Mouse (Mus musculus): Measurements from ENCODE around the gene Sirt4.

Sirt4 gene

DNA sequence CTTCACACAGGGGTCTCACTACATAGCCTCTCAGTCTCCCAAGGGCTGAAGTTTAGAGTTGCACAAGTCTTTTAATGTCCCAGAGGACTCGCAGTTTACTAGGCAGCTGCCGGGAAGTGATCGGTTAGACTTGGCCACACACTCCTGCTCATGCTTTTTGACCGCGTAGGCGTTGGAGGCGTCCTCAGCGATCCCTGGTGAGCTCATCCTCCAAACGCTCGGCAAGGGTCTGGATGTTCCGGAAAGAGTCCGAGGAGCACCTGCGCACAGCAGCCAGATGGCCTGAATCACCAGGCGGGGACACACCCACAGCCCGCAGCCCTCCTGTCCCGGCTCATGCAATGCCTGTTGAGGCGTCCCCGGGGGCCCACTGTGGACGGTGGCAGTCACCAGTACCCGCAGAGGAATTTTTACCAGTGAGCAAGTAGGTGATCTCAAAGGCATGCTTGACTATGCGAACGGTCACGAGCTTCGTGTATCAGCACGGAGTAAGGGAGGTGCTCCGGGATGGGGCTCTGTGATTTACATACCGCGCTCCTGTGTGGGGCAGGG is 7.3 kb upstream of the Sirt4 start:
- peak; percentile 60 for DNase-seq (ENCODE audit: low spot score)

DNA sequence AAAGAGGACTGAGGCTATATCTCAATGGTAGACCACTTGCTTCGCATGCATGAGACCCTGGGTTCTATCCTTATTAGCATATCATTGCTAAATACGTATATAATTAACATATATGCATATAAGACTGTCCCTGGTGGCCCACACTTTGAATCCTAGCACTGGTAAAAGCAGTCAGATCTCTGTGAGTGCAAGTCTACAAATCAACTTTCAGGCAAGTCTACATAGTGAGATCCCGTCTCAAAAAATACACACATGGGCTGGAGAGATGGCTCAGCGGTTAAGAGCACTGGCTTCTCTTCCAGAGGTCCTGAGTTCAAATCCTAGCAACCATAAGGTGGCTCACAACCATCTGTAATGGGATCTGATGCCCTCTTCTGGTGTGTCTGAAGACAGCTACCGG is 6.6 kb upstream of the Sirt4 start:
- no peak for DNase-seq (ENCODE audit: low spot score)

DNA sequence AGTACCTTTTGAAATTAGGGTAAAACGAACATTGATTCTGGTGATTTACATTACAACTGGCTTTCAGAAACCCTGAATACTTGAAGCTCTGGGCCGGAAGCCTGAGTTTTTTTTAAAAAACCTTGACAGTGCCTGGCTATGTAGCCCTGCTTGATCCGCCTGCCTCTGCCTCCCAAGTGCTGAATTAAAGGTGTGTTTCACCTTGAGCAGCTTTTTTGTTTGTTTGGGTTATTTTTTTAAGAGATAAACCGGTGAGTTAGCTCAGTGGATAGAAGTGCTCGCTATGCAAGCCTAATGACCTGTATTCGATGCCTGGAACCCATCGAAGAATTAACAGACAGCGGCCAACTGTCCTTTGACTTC is 6.1 kb upstream of the Sirt4 start:
- no peak for DNase-seq (ENCODE audit: low spot score)

DNA sequence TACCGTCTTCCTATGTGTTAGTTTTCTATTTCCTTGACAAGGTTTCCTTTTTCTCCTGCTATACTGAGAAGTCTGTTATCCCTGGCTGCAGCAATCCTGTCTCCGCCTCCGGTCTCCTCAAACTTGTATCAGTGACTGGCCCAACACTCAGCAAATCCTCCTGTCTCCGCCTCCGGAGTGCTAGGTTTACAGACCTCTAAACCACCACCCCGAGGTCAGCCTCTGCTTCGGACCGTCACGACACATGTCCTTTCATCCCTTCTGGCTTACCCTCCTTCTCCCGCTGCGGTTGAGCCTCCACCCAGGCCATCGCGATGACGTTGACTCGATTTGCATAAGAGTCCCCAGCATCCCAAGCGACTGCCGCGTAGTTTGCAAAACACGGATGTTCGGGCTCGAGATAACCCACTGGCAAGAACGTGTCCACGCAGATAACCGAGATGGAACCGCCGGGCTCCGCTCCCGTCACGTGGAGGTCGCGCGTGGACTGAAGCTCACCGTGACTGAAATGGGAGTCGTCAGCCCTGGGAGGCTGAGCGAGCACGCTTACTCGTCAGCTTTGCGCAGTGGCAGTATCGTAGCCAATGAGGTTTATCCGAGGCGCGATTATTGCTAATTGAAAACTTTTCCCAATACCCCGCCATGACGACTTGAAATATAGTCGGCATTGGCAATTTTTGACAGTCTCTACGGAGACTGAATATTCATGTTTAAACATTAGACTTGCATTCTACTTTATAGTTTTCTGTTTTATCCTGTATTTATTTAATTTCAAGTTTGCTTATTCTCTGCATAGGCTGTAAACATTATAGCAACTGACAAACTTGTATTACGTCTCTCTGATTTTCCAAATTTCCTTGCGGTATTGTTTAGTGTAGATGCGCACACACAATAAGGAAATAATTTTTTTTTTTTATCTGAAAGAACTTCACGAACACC is 5.4 kb upstream of the Sirt4 start:
- DNase-seq (ENCODE audit: low spot score): peak; percentile 79

DNA sequence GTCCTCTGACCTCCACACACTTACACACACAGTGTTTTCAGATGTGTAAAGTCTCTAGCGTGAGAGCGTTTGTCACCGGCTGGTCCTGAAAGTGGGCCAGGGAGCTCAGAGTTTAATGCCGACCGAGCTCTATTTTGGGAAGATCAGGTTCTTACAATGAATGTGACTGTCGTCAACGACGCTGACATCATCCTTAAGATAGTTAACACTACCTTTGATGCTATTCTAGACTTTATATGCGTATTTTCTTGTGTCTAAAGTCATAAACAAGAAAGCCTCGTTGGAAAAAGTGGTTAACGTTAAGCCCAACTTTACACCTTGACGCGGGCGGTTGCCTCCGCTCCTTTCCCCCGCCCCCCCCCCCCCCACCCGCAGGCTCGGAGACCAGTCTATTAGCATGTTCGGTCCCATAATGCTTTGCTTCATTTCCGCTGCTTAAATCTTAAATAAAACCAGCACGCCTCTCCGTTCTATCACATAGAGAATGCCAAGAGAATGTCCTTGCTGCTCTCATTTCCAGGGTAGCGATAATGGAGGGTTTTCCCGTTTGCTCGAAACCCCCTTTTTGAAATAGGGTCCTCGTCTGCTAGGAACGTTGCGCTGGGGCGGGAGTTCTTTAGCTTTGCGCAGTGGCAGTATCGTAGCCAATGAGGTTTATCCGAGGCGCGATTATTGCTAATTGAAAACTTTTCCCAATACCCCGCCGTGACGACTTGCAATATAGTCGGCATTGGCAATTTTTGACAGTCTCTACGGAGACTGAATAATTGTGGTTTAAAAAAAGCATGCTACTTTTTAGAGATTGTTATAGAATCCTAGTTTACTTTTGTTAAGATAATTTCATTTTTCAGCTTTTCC is 4.5 kb upstream of the Sirt4 start:
- DNase-seq (ENCODE audit: low spot score): peak; percentile 74

DNA sequence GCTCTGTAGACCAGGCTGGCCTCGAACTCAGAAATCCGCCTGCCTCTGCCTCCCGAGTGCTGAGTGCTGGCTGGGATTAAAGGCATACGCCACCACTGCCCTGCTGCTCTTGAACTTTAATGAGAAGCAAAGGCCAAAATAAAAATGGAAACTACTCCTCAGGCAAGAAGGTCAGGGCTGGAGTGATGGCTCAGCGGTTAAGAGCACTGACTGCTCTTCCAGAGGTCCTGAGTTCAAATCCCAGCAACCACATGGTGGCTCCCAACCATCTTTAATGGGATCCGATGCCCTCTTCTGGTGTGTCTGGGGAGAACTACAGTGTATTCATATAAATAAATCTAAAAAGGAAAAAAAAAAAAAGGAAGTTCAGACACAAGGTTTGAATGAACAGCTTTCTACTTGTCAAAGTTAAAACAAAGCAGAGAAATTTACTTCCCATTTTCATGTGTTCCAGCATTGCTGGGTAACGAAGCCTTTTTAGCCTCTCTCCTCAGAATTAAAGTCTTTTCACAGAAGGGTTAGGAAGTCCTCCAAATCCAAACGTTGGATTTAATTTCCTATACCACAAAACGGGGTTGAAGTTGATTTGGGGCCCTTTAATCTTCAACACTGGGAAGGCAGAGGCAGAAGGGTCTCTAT is 3.5 kb upstream of the Sirt4 start:
- no peak for DNase-seq (ENCODE audit: low spot score)

DNA sequence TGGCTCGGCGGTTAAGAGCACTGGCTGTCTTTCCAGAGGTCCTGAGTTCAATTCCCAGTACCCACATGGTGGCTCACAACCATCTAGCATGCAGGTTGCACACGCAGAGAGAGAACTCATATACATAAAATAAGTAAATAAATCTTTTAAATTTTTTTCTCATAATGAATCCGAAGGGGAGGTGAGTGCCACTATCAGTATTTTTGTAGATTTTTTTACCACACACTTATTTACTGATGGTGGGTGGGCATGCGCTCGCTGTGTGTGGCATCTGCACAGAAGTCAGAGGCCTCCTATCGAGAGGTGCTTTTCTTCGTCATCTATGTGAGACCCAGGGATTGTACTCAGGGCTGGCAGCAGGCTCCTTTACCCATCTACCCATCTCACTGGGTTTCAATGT is 2.8 kb upstream of the Sirt4 start:
- DNase-seq (ENCODE audit: low spot score): no peak

DNA sequence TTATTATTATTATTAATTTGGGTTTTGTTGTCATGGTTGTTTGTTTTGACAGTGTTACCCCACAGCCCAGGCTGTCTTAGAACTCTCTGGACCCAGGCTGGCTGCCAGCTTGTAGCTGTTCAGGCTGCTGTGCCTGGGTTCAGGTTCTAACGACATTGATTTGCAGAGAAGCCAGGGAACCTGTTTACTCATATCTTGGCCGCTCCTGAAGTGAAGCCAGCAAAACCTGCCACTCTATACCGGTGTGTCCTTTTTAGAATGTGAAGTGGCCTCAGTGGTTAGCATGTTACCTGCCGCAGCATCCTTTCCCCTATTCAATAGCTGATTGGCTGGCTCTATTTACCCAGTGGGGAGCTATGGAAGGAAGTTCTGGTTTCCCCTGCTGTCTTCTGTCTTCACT is 2.2 kb upstream of the Sirt4 start:
- DNase-seq (ENCODE audit: low spot score): no peak

DNA sequence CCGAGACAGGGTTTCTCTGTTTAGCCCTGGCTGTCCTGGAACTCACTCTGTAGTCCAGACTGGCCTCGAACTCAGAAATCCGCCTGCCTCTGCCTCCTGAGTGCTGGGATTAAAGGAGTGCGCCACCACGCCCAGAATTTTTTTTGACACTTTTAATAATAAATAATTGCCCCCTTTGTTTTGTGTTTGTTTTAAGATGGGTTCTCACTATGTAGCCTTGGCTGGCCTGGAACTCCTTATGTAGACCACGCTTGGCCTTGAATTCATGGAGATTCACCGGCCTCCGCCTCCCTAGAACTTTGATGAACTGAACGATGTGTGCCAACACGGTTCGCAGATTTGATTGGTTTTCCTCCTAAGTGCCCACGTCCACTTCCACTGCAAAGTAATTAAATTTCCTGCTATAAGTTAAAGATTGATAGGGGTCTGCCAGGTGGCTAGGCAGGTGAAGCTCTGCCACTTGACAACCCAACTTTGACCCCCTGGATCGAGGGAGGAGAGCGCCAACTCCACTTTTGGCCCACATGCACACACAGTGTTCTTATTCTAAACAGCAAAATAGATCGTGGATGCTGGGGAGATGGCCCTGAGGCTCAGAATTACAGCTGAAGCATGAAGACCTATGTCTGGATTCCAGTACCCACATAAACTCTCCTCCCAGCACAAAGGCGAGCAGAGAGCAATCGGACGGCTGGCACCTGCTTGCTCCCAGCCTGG is 1.1 kb upstream of the Sirt4 start:
- DNase-seq (ENCODE audit: low spot score): no peak

DNA sequence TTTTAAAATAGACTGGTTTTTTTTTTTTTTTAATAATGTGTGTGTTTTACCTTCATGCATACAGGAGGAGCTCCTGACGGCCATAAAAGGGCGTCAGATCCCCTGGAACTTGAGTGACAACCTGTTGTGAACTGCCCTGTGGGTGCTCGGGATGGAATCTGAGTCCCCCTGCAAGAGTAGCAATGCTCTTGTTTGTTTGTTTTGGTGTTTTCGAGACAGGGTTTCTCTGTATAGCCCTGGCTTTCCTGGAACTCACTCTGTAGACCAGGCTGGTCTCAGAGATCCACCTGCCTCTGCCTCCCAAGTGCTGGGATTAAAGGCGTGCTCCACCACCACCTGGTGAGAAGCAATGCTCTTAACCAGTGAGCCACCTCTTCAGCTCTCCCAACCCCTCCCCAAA is 471 bp upstream of the Sirt4 start:
- no peak for DNase-seq (ENCODE audit: low spot score)

DNA sequence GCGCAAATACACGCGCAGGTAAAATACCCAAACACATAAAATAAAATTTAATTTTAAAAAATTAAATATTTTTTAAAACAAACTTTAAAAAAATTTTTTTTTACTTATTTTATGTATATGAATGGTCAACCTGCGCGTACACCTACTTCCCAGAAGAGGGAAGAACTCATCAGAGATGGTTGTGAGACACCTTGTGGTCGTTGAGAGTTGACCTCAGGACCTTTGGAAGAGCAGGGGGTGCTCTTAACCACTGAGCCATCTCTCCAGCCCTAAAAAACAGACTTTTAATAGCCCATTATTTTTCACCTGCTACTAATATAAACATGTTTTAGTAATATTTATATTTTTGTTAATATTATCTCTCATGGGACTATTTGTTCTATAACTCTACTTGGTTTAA is 1.1 kb downstream of the Sirt4 start:
- no peak for DNase-seq (ENCODE audit: low spot score)

DNA sequence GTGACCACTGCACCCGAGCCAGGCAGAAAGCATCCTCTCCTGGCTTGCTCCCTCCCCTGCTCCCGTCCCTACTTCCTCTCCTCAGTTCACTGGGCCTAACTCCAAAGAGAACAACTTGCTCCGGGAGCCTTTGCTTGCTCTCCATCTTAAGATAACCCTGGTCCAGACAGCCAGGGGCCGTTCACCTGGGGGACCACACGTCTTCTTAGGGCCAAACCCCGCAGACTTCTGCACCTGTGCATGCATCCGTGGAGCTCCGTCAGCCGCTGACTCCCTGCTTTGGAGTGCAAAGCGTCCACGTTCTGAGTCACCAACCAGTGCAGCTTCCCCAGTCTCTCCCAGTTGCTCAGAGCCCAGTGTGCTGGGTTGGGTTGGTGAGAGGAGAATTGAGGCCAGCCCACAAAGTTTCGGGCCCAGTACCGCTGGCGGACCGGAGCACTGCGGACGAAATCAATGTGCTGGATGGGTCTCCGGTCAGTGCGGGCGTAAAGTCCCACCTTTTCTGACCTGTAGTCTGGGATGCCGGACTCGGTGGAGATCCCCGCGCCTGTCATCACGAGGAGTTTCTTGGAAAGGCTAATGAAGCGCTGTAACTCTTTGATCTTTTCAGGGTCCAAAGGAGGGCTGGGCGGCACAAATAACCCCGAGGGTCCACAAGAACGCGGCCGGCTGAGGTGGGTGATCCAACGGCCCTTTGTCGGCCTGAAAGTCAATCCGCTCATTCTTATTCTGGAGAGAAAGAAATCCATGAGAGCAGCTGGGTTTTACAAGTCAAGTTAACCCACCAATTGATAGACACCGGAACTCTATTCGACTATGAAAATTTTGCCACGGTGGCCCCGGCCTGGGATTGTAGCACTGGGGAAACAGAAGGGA is 1.9 kb downstream of the Sirt4 start:
- DNase-seq (ENCODE audit: low spot score): no peak

DNA sequence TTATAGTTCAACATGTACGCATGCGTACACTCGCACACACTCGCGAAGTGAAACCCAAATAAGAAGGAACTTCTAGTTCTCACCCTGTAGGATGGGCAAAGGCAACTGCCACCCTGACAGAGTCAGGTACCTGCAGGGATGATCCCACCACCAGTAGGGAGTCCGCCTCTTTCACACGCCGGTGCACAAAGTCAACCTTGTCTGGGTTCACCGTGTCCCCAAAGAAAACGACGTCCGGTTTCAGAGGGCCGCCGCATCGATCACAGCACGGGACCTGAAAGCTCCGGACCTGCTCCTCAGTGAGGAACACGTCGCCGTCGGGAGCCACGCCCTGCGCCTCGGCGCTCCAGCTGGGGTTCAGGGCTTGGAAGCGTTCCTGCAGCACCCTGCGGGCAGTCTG is 4.4 kb downstream of the Sirt4 start:
- no peak for DNase-seq (ENCODE audit: low spot score)

DNA sequence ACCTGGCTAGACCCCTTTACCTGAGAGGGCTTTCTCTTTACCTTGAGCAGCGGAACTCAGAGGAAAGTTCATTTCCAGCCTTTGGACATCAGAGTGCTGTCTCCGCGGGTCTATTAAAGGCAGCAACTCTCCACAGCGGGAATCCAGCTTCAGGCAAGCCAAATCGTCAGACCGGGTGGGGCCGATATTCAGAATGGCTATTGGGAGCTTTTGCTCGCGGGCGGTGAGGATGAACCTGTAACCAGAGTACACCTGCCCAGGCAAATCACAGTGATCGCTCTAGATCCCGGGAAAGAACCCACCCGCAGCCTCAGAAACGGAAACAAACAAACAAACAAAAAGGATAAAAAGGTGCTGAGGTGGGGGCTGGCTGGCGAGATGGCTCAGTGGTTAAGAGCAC is 5.0 kb downstream of the Sirt4 start:
- DNase-seq (ENCODE audit: low spot score): no peak

DNA sequence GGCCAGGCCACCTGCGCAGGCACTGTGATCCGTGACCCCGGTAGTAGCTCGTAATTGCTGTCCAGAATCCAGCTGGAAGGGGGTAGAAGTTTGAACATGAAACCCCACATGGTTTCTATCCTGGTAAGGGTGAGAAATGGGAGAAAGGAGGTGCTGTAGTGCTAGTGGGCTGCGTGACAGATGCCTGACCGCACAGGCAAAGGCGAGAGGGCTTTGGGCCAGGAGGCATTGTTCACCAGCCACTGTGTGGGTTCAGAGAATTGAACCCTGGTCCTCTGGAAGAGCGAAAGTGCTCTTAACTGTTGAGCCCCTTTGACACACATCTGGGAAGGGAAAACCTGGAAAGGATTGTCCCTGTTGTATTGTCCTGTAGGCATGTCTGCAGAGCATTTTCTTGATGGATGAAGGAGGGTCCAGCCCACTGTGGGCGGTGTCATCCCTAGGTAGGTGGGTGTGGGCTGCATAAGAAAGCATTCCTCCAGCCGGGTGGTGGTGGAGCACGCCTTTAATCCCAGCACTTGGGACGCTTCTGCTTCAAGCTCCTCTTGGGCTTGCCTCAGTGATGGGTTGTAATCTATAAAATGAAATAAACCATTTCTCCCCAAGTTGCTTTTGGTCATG is 8.3 kb downstream of the Sirt4 start:
- DNase-seq (ENCODE audit: low spot score): no peak

DNA sequence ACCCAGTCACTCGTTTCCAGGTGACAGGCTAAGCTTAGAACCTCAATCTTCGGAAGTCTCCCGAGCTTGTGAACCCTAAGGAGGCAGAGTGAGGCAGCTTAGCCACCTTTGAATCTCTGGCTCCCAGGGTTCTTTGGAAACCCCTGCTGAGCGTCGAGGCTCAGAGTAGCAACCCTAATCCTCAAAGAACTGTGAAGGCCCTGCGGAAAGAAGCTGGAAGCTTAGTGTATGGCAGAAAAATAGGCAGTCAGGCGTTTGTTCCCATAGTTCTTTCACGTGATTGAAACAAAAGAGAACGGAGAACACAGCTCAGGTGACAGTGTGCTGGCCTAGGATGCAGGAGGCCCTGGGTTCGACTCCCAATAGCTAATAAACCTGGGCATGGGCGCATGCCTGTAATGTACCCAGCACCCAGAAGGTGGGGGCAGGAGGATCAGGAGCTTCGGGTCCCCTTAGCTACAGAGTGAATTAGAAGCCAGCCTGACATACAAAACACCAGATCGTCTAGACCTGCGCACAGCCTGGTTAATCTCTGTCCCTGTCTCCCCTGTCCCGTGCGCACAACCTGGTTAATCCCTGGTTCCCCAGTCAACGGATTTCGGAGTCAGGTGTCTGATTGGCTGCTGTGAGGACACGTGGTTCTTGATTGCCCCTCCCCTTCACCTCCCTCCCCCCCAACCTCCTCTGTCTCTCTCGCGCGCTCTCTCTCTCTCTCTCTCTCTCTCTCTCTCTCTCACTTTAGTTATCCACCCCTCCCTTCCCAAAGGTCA is 9.0 kb downstream of the Sirt4 start:
- no peak for DNase-seq (ENCODE audit: low spot score)

DNA sequence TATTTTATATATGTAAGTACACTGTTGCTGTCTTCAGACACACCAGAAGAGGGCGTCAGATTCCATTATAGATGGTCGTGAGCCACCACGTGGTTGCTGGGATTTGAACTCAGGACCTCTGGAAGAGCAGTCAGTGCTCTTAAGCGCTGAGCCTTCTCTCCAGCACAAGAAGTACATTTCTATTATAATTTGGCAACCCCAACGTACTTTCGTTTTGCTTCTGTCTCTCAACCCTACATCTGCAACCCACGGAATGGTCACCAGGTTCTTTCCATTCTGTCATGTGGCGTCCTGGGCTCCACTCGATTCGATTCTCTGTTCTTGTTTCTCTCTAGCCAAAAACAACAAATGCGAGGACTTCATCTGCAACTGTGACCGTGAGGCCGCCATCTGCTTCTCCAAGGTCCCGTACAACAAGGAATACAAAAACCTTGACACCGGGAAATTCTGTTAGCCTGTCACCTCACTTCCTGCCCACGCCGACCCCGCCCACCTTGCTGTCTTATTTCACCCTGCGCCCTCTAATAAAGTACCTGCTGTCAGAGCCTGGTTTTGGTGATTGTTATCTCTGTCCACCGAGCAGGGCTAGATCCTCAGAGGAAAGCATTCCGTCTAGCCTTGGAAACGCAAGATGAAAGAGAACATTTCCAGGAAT is 10.2 kb downstream of the Sirt4 start:
- DNase-seq (ENCODE audit: low spot score): no peak

DNA sequence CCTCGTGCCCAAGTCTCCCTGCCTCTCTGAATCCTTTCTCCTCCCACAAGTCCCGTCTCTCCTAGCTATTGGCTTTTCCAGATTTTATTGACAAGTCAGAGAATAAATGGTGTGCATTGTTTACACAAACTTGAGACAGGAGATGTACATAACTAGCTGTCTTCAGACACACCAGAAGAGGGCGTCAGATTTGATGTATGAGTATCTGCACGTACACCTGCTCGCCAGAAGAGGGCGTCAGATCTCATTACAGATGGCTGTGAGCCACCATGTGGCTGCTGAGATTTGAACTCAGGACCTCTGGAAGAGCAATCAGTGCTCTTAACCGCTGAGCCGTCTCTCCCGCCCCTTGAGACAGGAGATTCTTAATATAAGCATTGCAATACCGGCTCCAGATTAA is 11.3 kb downstream of the Sirt4 start:
- DNase-seq (ENCODE audit: low spot score): no peak

All from urinary bladder, postnatal 25 days (tissue).